Mouse (Mus musculus) spleen, postnatal 14 days (tissue): ENCODE data around the gene Cavin1.

Experiments
- DNase-seq, 2 experiments: peaks; one replicate each; pipeline ENCODE4 v3.0.0; 2021 to 2022; ENCODE audit warnings: low spot score in 2 of 2

The Cavin1 gene

DNA sequence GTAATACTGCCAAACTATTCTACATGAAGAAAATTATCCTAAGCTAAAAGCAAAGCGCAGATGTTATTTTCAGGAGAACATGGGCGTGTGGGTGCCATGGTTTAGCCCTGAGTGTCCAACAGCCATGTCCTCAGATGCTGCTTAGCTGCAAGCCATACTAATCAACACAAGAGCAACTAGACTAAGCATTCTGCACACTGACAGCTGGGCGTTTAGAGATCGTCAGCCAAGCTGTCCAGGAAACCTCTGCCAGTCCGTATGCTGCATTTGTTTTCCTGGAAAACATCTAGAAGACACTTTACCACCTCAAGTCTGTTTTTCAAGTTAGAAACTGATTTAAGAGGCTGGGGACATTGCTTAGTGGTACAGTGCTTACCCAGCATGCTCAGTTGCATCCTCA is 56.3 kb downstream of the Cavin1 start:
- no peak for DNase-seq

- DNase-seq = no peak
These were observed 58.1 kb downstream of the Cavin1 start for GRCm38 (mm10) chr11:100912401-100913155.

GRCm38 (mm10) chr11:100908567-100908966 is 62.1 kb downstream of the Cavin1 start:
- no peak for DNase-seq

DNA sequence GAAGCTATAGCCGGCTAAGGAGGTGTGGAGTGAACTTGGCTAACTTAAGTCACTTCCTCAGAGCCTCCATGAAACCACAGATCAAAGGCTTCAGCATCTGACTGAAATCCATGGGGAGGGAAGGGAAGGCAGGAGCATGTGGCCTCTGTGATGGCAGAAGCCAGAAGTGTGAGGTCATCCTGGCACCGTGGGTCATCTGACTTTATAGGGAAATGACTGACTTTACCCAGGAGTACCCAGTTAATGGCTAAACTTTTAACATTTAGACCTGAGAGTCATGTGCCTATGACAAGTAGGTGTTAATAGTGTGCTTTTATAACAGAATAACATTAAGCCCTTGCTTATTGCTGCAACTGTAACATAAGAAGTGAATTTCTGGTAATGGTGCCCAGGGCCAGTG is 62.6 kb downstream of the Cavin1 start:
- no peak for DNase-seq

- no peak for DNase-seq
These were observed 63.8 kb downstream of the Cavin1 start for GRCm38 (mm10) chr11:100906885-100907284.
